Mouse (Mus musculus) forebrain, embryonic 16.5 days (tissue): ENCODE measurements around the gene Adgrf5. TPM values are rescaled to one million over a fixed set of nuclear protein-coding genes. Genes with fewer than 3 reads are reported as not detected.

Experiments used
- ATAC-seq: fragments of 200-750 bp; cut with Nextera tagmentation; 2 replicates; pipeline ENCODE4 v1.8.0; 2017; ENCODE audit warnings: mild to moderate bottlenecking, moderate library complexity
- H3K27ac ChIP-seq: fragments of 300-500 bp; sonication (generic); 2 replicates; pipeline ENCODE4 v1.5.1; 2014; ENCODE audit warnings: low read length, control low read depth
- H3K27me3 ChIP-seq: fragments of 300-500 bp; sonication (generic); replicated peaks from 2 replicates; pipeline ENCODE4 v1.6.1; 2014; ENCODE audit warnings: low read length; ENCODE audit not compliant: control insufficient read depth, insufficient read depth
- H3K36me3 ChIP-seq: fragments of 300-500 bp; sonication (generic); 2 replicates; pipeline ENCODE4 v1.6.1; 2014; ENCODE audit not compliant: control insufficient read depth, insufficient read depth
- H3K4me1 ChIP-seq: fragments of 300-500 bp; sonication (generic); replicated peaks from 2 replicates; pipeline ENCODE4 v1.6.1; 2014; ENCODE audit warnings: low read length; ENCODE audit not compliant: control insufficient read depth, insufficient read depth
- H3K4me2 ChIP-seq: fragments of 300-500 bp; sonication (generic); 2 replicates; pipeline ENCODE4 v1.6.1; 2014; ENCODE audit warnings: mild to moderate bottlenecking, low read length, control low read depth
- H3K4me3 ChIP-seq: fragments of 300-500 bp; sonication (generic); replicated peaks from 2 replicates; pipeline ENCODE4 v1.5.1; 2014; ENCODE audit warnings: mild to moderate bottlenecking, low read length, control low read depth
- H3K9ac ChIP-seq: fragments of 300-500 bp; sonication (generic); replicated peaks from 2 replicates; pipeline ENCODE4 v1.6.1; 2014; ENCODE audit warnings: low read depth, low read length, control low read depth
- H3K9me3 ChIP-seq: fragments of 300-500 bp; sonication (generic); 2 replicates; pipeline ENCODE4 v1.6.1; 2016; ENCODE audit warnings: low read length; ENCODE audit not compliant: control insufficient read depth
- WGBS: fragments of 180-500 bp; shearing (Covaris S2); extraction: QIAGEN DNeasy Blood & Tissue Kit; methylation state at CpG from one replicate; pipeline ENCODE4 v1.1.7; 2014; 5-methylcytosine and 5-hydroxymethylcytosine counted together
- polyA plus RNA-seq: library from polyadenylated mRNA; unstranded; fragments of >200 nt; fragmentation: Nextera tagmentation; extraction: Ambion mirVana; gene quantifications from 2 replicates; pipeline ENCODE4 v1.2.1, GENCODE M21; 2015

Adgrf5 gene
- polyA plus RNA-seq, 1 experiment from 2014 or later: 8.4 TPM

DNA sequence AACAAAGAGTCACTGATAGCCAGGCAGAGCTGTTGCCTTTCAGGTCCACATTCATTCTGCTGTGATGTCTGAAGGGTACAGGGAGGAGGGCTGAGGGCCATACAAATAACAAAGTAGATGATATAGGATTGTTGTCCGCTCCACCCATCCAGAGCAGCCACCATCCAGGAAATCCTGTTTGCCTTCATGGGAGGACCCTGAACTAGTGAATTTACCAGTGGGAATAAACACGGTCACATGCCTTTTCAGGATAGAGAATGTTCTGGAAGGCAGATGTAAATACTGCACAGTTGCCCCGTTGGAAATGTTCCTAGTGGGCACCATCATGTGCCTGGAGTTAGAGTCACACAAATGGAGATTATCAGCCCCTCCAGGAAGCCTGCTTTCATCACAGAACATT is 60.1 kb downstream of the Adgrf5 start:
- no peaks in the 10 kb centered on the region for H3K36me3 ChIP-seq
- no peak overlapping the region for H3K4me2 ChIP-seq
- no peak overlapping the region for H3K9ac ChIP-seq
- no peak for ATAC-seq
- H3K4me1 ChIP-seq: no peaks in the 10 kb centered on the region
- WGBS: 77% methylated on average over 3 of the region's 3 CpGs
- H3K27me3 ChIP-seq: no peaks in the 10 kb centered on the region
- no peak overlapping the region for H3K4me3 ChIP-seq
- H3K27ac ChIP-seq: no peak overlapping the region
- H3K9me3 ChIP-seq: no peaks in the 10 kb centered on the region

DNA sequence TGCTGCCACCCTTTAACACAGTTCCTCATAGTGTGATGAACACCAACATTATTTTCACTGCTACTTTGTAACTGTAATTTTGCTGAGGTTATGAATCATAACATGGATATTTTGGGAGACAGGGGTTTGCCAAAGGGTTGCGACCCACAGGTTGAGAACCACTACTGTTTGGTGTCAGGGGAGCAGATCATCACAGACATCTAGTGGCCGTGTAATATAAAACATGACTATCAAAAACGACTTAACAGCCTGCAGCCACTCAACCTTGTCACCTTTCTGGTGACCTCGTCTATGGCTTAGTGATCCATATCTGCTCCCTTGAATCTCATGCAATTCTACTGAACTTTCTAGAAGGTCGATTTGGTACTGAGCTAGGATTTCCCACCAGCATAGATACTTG is 63.7 kb downstream of the Adgrf5 start:
- Histone ChIP-seq H3K9ac (no peak overlapping the region), H3K4me2 (no peak overlapping the region), H3K4me1 (no peaks in the 10 kb centered on the region), H3K36me3 (no peaks in the 10 kb centered on the region), H3K27me3 (no peaks in the 10 kb centered on the region), H3K27ac (no peak overlapping the region), H3K4me3 (no peak overlapping the region), H3K9me3 (no peaks in the 10 kb centered on the region)
- no peak for ATAC-seq
- 78% methylated on average over 5 of the region's 5 CpGs for WGBS

DNA sequence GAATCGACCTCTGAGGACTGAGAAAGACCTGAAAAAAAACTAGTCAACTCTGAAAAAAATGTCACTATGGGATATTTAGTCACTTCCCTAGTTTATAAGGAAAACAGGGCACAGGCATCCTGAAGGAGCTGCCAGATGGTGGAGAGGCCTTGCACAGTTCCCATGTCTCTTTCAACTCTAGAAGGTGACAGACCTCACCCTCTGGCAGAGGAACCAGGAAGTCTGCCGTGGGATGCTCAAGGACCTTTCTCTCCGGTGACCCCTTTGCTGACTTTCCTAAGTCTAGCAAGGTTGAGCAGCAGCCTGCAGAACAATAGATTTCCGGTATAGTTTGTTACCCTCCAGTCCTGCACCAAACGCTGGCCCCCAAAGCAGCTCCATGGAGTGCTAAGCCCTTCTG is 71.4 kb downstream of the Adgrf5 start:
- Histone ChIP-seq H3K27me3 (no peaks in the 10 kb centered on the region), H3K9ac (no peak overlapping the region), H3K4me2 (no peak overlapping the region), H3K9me3 (no peaks in the 10 kb centered on the region), H3K4me3 (no peak overlapping the region), H3K36me3 (no peaks in the 10 kb centered on the region), H3K4me1 (no peaks in the 10 kb centered on the region), H3K27ac (no peak overlapping the region)
- ATAC-seq: no peak
- WGBS: 79% methylated on average over 5 of the region's 5 CpGs

DNA sequence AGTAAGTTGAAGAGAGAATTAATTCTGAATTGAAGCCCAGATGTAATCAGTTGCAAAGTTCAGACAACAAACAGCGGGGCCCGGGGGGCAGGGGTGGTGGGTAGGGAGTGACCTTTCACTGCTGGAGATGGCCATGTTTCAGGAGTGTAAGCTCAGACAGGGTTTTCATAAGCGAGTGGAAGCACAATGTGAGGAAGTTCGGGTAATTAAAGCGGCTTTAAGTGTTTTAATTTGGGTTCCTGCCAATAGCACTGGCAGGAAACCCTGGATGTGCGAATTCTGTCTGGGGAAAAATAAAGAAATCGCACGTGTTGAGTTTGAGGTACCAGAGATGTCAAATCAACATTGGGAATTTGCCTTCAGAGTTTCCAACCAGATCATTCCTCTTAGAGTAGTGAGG is 74.2 kb downstream of the Adgrf5 start:
- H3K4me3 ChIP-seq: no peak overlapping the region
- no peaks in the 10 kb centered on the region for H3K36me3 ChIP-seq
- H3K27ac ChIP-seq: no peak overlapping the region
- no peaks in the 10 kb centered on the region for H3K4me1 ChIP-seq
- no peaks in the 10 kb centered on the region for H3K27me3 ChIP-seq
- no peaks in the 10 kb centered on the region for H3K9me3 ChIP-seq
- ATAC-seq: peak; percentile 57
- no peak overlapping the region for H3K4me2 ChIP-seq
- H3K9ac ChIP-seq: no peak overlapping the region
- WGBS: 53% methylated on average over 8 of the region's 8 CpGs

DNA sequence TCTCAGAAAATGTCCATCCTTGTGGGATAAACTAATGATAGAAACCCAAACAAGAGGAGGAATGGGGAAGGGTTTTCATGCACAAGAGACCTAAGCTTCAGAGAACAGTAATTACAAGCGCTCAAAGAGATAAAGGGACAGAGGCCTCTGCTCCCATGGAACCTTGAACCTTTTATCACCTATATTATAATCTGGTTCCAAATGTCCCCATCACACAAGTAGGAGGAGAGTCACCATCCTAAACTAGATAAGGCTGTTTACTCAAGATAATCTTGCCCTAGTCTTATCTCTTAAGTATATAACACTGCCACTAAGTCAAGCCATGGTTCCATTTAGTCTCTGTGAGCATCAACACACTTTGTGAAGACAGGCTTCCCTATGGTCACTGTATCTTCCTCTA is 91.0 kb downstream of the Adgrf5 start:
- Histone ChIP-seq H3K27ac (no peak overlapping the region), H3K4me2 (no peak overlapping the region), H3K27me3 (no peaks in the 10 kb centered on the region), H3K4me1 (no peaks in the 10 kb centered on the region), H3K9ac (no peak overlapping the region), H3K4me3 (no peak overlapping the region), H3K9me3 (no peaks in the 10 kb centered on the region), H3K36me3 (no peaks in the 10 kb centered on the region)
- WGBS: 90% methylated on average over 1 of the region's 1 CpGs
- ATAC-seq: no peak

DNA sequence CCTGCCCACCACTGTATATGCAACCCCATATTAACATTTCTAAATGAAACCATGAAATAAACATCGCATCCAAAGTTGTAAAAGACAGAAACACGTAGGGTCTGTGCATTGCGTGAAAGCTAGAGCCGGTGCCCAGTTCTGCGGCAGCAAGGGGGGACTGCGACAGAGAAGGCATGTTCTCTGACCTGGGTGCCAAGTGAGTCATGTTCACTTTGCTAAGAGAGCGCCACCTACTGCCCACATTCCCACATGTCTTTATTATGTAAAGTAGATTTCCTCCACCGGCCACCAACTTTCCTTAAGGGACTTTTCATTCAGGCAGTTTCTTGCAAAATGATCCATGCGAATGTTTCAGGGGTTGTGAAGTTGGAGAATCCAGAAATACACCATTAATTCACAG is 98.3 kb downstream of the Adgrf5 start:
- H3K36me3 ChIP-seq: no peaks in the 10 kb centered on the region
- H3K27ac ChIP-seq: no peak overlapping the region
- peak; percentile 54 for ATAC-seq
- H3K4me3 ChIP-seq: no peak overlapping the region
- no peak overlapping the region for H3K9ac ChIP-seq
- no peaks in the 10 kb centered on the region for H3K9me3 ChIP-seq
- 11% methylated on average over 9 of the region's 9 CpGs for WGBS
- peaks cover 9% of the 10 kb centered on the region for H3K4me1 ChIP-seq
- no peak overlapping the region for H3K4me2 ChIP-seq
- no peaks in the 10 kb centered on the region for H3K27me3 ChIP-seq

DNA sequence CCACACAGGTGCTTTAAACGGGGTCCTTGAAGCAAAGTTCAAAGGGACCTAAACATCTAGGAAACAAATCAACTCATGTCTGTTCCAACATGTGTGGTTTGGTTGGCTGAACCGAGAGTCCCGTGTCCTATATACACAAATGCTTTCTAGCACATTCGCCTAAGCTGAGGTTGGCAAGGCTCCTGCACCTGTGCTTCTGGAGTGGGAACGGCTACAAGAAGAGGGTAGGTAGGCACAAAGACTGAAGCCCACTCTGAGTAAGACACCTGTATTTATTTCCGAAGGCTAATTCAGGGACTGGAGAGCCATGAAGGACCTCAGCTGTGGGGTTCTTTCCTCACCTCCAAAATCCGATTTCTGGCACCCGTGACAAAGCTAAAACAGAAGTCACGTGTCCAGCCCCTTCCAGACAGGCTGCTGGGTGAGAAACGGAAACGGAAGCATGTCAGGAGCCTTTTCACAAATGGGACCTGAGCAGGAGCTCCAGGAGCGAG is 99.5 kb downstream of the Adgrf5 start:
- Histone ChIP-seq H3K27ac (no peak overlapping the region), H3K9me3 (no peaks in the 10 kb centered on the region), H3K4me2 (no peak overlapping the region), H3K27me3 (no peaks in the 10 kb centered on the region), H3K4me1 (peaks cover 9% of the 10 kb centered on the region), H3K36me3 (no peaks in the 10 kb centered on the region), H3K9ac (no peak overlapping the region), H3K4me3 (no peak overlapping the region)
- whole genome bisulfite sequencing: 84% methylated on average over 12 of the region's 12 CpGs
- peak; percentile 18; the same call in 1 of the 2 replicates for ATAC-seq

DNA sequence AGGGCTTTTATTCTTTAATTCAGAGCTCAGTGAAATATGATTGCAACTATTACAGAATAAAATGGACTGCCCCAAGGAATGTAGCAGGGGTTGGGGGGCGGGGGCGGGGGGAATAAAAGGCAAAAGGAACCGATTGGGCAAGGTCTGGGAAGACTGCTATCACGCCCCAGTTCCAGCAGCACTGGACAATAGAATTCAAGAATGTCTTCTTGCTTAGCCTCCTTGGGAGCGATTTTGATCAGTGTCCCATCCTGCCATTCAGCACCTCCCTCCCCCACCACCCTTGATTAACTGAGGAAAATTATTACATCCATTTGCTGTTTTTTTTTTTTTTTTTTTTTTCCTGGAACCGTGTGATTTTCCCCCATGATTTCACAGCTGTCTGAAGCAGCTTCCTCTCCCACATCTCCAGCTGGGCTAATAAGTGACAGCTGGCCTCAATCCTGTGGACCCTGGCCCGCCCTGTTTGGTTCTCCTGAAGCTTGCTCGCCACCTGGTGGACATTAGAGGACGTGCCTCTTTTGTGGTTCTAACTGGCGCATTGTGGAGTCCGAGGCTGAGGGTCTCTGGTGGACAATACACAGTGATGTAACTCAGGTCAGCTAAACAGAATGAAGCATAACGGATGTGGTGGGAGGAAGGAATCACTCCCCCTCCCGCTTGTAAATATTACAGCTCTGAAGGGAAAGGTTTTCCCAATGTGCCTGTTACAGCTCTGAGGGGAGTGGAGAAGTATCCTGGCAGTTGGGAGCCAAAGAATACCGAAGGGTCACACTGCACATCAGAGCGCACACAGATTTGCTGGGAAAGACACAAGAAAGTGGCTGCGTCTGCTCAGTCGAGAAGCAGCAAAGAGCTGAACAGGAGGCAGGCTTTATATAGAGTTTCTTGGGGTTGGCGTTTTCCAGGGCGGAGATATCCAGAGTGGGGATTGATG is 100.3 kb downstream of the Adgrf5 start:
- H3K9ac ChIP-seq: no peak overlapping the region
- WGBS: 34% methylated on average over 19 of the region's 19 CpGs
- no peaks in the 10 kb centered on the region for H3K9me3 ChIP-seq
- ATAC-seq: peak; percentile 93
- peaks cover 9% of the 10 kb centered on the region for H3K4me1 ChIP-seq
- H3K4me2 ChIP-seq: peak overlapping the region; percentile 13; the same call in 1 of the 2 replicates
- H3K27ac ChIP-seq: no peak overlapping the region
- H3K36me3 ChIP-seq: no peaks in the 10 kb centered on the region
- H3K4me3 ChIP-seq: no peak overlapping the region
- H3K27me3 ChIP-seq: no peaks in the 10 kb centered on the region

DNA sequence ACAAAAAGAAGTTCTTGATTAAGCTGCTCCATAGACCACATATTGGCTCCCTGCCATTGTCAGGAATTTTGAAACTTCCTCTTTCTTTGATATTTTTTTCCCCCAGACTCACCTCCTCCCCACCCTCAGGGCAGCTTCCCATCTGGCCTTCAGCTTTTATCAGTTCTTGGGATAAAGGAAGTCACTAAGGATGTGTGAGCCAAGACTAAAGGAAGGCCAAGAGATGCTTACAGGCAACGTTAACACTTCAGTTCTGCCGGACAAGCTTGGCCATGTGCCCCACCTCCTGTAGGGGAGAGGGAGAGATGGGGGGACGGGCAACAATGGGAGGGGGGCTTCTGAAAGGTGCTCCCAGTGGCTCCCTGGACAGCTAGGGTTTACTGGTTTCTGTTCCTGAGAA is 109.8 kb downstream of the Adgrf5 start:
- Histone ChIP-seq H3K4me3 (no peak overlapping the region), H3K27me3 (no peaks in the 10 kb centered on the region), H3K27ac (no peak overlapping the region), H3K9ac (no peak overlapping the region), H3K4me2 (no peak overlapping the region), H3K9me3 (no peaks in the 10 kb centered on the region), H3K4me1 (no peaks in the 10 kb centered on the region), H3K36me3 (no peaks in the 10 kb centered on the region)
- 32% methylated on average over 3 of the region's 3 CpGs for WGBS
- no peak for ATAC-seq
